Mouse (Mus musculus) lung, postnatal 0 days (tissue): ENCODE measurements around the gene Hist1h2ba.

Experiments used
- CTCF ChIP-seq: IDR thresholded peaks from 2 replicates; pipeline ENCODE4 v1.5.1; 2016; ENCODE audit warnings: antibody characterized with exemption, mild to moderate bottlenecking
- EP300 ChIP-seq: IDR thresholded peaks from 2 replicates; pipeline ENCODE4 v1.6.1; 2016; ENCODE audit warnings: antibody characterized with exemption, mild to moderate bottlenecking, control low read depth

DNA sequence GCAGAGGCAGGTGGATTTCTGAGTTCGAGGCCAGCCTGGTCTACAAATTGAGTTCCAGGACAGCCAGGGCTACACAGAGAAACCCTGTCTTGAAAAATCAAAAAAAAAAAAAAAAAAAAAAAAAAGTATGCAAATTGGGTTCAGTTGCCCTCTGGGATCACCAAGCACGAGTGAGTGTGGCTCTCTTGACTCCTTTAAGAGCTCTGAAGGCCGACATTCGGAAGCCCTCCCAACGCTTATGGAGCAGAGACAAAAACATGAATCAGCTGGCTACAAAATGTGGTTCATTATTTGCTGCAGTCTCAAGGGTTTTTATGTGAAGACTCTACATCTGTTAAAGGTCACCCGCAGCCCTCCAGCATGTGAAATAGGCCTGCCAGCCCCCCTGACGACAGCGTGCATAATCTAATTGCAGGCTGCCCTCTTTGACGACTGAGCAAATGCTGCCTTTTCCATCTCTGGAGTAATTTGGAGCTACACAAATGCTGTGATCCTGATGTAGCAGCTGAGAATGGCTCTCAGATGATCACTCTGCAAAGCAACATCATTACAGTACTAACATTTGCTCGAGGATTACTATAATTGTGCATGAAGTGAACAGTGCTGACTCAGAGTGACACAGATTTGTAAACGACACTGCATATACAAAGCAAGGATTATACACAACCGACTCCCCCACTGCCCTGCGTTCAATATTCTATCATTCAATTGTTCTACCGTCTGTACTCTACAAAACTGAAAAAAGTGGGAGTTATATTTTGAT, 15.7 kb upstream of the Hist1h2ba start:
- TF ChIP-seq CTCF (no peak), EP300 (no peak)
